Mouse (Mus musculus) MEL (cell line): Measurements from ENCODE around the gene Hoxb1.

ENCODE experiments used
- GATA1 ChIP-seq: IDR thresholded peaks from 2 replicates; pipeline ENCODE4 v1.6.1; 2011; ENCODE audit warnings: low read depth, low read length, improper control_type of control experiment
- KAT2A ChIP-seq: conservative IDR thresholded peaks from 2 replicates; pipeline ENCODE4 v1.6.1; 2012; ENCODE audit warnings: low read depth, low read length, improper control_type of control experiment, inconsistent platforms
- MXI1 ChIP-seq: IDR thresholded peaks from 2 replicates; pipeline ENCODE4 v1.6.1; 2011; ENCODE audit warnings: mild to moderate bottlenecking, low read depth, low read length, improper control_type of control experiment

DNA sequence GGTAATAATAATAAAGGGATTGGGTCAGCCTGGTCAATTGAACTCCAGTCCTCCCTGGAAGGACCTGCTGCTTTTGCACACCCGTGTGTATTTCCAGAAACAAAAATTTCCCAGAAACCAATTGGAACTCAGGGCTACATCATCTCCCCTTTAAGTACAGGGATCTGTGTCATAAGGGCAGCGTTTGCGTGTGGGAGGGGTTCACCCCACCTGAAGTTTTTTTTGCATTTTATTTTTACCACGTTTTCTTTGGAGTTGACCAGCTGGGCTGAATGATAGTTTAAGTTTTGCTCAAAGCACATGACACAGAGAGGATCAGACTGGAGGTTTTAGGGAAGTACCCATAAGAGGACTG is 23.0 kb upstream of the Hoxb1 start:
- TF ChIP-seq GATA1, result no peak
- no peak for TF ChIP-seq KAT2A
- no peak for TF ChIP-seq MXI1
